Mouse (Mus musculus) embryo, embryonic 9.5 days (tissue): ENCODE results near the gene Cd47.

ENCODE experiments used
- DNase-seq: peaks from one replicate; pipeline ENCODE4 v3.0.0-alpha.2; 2017; ENCODE audit errors: extremely low spot score

The Cd47 gene

DNA sequence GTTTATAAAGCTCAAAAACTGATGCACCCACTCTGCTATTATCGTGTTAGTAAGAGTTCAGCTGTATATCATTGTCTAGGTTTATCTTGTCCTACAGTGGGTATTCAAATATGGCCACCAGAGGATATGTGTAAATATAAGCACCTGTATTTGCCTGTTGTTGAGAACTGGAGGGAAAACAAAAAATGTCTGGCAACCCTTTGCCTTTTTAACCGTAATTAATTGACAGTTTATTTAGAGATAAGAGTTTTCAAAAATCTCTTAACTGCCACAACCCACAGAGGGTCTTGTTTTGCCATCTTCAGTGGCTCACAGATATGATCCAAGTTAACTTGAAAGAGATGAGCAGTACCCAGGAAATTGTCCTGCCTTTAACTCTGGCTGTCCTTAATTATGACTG, 113.8 kb downstream of the Cd47 start:
- no peak for DNase-seq

DNA sequence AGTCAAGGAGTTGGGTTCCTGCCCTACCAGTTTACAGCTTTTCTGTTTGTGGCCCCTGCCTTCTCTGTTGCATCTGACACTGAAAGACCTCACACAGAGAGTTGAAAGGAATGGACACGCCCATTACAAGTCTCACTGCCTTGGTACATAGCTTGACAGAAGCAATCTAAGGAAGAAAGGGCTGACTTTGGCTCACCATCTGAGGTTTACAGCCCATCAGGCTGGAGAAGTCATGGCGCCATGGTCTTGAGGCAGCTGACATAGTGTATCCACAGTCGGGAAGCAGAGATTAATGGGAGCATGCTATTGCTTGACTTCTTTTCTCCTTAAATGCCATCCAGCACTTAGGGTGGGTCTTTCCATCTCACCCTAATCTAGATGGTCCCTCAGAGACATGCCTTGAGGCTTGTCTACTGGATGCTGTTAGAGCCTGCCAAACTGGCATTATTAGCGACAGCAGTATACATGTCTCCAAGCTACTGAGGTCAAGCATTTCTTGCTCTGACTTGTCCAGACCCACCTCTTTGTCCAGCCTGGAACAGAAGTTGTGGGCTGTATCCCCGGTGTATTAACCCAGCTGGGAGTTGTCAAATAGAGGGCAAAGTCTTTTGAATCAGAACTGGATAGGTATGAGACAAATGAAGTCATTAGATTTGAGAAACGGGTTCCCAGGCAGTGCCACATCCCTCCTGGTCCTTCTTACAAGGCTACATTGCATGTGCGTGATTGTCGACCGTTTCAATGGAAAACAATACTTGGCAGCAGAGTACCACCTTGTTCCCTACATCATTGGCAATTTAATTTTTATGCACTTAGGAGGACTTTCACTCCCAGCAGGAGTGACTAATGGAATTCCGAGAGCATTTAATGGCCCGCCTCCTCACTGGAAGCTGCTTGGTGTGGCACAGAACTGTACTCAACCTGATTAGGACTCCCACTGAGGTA, 115.5 kb downstream of the Cd47 start:
- DNase-seq: no peak

DNA sequence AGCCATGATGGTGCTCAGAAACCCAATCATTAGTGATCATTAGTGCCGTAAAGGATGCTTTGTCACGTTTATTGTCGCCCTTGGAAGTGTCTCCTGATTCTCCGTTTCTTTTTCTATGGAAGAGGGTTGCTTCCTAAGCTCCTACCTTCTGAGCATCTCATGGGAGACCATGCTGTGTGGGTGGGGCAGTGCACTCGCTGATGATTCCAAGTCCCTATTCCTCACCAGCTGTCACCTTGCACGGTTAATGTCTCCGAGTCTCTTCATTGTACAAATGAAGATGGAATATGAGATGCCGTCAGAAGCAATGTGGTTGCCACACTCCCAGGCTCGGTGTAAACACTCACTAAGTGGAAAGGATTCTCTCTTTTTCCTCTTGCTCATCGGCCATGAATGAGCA, 119.9 kb downstream of the Cd47 start:
- DNase-seq: no peak

DNA sequence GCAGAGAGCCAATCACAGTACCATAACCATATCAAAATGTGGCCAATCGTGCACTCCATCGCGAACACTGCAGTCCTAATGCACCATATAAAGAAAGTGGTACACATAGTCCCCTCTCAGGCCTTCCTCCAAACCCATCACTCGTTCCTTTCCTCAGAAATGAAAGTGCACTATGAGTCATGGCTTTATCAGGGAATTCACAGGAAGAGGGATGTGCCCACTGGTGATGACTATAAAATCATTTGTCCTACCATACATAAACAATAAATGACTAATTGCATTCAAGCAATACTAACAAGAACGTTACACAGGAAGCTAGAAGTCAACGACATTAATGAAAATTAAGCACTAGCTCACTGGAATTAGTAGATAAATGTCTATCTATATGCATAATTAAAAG, 121.3 kb downstream of the Cd47 start:
- DNase-seq: no peak

DNA sequence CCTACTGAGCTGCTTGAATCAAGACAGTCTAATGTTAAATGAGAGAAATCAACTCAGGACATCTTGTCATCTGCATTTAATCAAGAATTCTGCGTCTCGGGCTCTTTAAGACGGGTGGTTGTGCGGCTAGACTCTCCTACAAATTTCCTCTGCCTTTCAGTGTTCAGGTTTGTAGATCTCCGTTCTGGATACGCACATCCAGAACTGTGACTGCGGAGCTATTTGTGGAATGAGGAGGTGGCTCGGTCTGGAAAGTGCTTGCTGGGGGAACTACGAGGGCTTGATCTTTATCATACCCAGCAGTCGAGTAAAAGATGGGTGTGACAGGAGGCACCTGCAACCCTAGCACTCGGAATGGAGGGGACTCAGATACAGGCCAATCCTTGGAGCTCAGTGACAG, 121.8 kb downstream of the Cd47 start:
- no peak for DNase-seq

DNA sequence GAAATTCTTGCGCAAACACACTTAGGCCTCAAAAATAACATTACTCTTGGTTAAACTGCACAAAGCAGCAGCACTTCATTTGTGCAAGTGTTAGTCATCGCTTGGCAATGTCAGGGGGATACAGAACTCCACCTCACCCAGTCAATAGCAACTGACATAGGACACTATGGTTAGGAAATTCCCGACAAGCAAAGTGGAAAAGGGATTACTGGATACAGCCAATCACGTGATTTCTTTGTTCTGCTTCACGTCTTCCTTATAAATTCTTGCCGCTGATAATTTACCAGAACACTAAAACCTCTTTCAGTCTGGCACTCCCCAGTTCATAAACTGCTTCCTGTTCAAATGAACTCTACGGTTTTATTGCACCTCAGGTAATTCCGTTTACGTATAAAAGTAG, 123.4 kb downstream of the Cd47 start:
- DNase-seq: no peak

DNA sequence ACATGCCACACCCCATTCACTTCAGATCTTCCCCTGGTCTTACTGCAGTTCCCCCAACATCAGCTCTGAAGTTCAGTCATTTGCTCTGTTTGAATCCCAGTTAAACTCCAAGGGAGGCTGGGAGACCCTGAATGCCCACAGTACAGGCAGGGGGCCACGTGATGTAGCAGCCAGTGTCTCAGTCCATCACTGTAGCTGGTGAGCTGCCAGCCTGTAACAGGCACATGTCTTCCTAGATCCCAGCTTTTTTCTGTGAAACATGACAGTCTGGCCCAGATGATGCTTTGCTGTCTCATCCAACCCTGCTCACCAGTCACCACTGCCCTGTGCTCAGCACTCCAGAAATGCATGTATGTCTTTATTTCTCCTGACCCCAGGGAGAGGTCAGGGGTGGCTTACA, 124.6 kb downstream of the Cd47 start:
- DNase-seq: no peak

DNA sequence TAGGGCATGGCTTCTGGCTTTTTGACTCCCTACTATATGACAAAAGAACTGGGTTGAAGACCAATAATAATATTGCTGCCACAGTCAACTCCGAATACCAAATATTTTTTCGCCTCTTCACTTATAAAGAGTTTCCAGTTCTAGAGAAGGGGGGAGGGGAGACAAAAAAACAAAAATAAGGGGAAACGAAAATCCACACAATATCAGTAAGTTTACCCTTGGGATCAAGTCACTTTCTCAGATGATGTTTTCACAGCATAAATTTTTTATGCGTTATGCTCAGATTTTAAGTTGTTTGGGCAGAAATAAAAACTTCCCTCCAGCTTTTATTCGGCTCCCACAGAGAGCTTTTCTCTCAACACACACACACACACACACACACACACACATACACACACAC, 132.9 kb downstream of the Cd47 start:
- no peak for DNase-seq

DNA sequence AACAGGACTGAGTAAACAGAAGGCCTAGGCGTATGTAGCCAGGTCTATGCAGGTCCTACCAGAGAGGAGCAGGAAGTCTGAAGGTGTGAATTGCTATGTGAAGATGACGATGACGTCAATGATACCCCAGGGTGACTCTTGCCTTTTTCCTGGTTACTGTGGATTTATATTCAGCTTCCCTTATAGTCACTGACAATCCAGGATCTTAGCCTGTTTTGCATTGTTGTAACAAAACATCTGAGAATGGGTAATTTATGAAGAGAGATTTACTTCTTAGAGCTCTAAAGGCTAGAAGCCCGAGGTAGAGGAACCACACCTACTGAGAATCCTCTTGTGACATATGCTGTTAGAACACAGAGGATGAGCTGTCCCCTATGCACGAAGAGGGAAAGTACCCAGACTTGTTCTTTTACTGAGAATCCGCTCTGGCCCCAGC, 135.7 kb downstream of the Cd47 start:
- no peak for DNase-seq

DNA sequence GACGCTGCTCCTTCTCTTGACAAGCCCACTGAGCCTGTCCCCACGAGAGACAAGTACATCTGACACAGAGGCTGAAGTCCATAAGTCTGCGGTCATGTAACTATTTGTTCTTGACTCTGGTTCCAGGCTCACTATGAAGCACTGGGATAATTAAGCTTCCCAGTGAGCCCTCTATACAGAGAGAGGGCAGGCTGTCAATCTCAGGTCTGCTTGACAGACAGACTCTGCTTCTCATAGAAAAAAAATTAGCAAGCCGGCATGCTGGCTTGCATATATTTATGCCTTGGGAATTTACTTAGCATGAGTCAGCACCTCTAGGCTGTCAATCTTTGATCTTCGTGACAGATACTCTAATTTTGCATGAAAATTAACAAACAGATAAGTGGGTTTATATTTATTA, 136.5 kb downstream of the Cd47 start:
- no peak for DNase-seq

DNA sequence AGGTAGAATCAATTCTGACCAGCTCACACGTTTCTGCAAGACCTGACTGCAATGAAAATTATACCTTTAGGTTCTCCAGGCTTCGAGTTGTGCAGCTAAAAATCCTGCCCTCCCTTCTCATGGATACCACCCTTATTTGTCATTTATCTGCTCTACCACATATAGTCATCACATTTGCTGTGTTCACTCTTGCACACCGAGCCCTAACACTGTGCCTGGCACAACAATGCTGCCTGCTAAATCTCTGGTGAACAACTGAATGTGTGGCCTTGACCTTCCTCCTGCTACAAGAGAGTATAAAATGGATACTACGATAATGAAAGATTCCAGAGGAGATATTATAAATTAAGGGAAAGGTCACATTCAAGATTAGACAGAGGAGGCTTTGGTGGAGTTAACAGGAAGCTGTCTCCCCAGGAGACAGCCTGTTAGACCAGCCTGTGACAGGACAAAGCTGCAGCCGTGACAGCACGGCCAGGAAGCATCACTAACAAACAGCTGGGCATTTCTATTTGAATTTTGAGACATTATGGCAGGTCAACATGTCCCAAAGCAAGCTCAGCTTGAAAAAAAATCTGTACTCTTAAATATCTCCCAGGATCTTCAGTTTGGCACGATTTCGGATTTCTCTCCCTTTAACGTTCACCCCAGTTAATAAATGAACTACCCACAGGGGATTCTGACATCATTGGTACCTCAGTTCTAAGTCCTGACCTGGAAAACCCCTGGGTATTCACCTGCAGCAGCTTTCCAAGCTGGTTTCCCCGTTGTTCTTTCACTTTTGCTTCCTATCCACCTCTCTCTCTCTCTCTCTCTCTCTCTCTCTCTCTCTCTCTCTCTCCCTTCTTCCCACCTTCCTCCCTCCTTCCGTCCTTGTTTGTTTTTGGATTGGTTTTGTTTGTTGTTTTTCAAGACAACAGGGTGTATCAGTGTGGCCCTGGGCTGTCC, 137.2 kb downstream of the Cd47 start:
- no peak for DNase-seq

DNA sequence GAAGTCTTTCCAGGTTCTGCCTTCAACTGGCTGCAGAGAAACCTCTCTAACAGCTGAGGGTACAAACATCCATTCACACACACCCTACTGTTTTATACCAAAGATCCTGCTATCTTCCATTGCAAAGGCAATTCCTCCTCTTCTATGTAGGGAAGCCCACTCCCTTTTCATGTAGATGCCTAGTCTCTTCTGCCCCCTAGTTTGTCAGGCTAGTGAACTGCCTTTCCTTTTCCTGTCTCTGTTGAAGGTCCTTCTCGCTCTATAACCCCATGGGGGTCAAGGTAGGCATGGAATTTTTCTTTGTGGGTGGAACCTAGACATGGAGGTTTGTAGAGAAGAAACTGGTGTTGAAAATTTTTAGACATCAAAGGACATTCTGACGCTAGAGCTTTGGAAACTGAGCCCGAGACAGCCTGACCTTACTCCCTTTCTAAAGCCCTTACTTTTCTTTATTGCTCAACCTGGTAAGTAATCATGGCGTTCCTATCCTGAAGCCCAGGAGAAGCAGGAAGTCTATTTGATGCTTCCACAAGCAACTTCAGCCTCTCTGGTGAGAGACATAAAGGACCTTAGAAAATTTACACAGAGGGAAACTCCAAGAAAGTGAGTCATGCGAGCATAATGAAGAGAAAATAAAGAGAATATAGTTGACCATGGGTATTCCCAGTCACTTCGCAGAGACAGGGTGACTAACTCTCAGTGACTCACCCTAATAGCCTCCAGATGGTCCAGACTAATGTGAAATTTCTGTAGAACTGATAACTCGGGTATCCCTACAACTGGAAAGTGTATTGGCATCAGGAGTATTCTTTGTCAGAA, 138.4 kb downstream of the Cd47 start:
- no peak for DNase-seq

DNA sequence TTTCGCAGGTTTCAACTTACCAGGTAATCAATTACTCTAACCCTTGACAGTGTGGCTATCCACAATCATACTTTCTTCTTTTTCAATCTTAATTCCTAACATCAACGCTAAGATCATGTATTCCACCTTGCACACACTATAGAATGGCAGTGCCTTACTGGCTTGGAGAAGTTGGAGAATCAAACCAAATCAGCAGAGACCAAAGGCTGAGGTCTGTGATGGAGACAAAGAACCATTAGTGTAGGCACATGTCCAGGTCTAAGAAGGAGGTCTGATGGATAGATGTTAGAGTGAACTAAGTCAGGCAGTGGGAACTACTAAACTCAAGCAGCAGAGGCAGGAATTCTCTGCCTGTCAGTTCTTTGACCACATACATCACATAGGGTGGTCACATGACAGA, 139.0 kb downstream of the Cd47 start:
- no peak for DNase-seq

DNA sequence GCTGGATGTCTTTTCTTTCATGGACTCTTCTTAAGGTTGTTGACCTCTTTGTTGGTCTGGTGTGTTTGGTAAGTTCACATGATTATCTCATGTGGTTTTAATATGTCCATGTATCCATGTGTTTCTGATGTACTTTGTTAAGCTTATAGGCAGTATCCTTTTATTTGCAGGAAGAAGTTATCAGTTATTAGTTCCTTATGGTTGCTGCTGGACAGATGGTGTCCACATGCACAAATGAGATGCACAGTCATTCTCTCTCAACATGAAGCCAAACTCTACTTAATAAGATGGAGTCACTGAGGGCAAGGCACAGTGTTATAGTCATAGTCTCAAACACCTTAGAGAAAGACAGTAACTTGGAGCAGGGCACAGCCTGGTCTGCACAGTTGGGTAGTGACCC, 140.1 kb downstream of the Cd47 start:
- DNase-seq: no peak

DNA sequence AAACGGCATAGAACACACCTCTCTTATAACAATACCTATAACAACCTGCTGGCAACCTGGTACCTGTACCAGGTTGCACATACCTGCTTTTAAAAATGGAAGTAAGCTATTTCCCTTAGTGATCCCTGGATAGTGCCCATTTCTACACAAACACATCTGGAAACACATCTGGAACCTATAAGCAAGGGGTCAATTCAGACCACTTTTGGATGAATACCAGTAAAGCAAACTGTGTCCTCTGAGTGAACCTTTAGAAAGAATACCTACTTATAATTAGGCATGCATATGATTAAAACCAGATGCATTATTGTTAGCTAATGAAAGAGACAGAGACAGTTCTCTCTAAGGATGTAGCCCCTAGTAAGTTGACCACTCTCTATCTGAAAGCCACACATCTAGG, 140.7 kb downstream of the Cd47 start:
- DNase-seq: no peak

DNA sequence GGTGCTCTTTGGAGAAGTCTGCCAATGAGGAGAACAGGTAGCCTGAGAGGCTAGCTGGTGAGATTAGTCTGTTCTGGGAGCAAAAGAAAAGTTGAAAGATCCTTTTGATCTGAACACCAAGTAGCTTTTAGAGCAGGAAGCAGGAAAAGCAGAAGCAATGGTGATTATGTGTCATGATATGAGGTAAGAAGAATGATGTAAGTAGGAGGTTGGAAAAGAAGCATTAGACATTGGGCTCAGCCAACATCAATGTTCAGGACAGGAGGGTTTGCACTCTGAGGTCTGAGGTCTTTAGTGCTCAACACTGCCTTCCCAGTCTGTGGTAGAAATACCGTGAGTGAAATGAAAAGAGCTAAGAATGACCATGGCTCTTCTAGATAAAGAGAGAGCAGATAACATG, 143.4 kb downstream of the Cd47 start:
- DNase-seq: no peak

DNA sequence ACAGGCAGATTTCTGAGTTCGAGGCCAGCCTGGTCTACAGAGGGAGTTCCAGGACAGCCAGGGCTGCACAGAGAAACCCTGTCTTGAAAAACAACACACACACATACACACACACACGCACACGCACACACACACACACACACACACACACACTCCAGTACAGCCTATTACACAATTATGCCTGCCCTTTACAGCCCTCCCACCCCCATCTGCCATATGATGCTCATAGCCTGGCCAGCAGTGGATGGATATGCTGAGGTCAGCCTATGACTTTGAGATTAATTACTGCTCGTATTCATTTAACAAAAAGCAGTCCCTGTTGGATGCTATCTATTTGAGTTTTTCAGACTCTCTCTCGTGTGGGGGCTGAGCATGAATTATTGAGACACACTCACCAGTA, 144.8 kb downstream of the Cd47 start:
- DNase-seq: no peak

DNA sequence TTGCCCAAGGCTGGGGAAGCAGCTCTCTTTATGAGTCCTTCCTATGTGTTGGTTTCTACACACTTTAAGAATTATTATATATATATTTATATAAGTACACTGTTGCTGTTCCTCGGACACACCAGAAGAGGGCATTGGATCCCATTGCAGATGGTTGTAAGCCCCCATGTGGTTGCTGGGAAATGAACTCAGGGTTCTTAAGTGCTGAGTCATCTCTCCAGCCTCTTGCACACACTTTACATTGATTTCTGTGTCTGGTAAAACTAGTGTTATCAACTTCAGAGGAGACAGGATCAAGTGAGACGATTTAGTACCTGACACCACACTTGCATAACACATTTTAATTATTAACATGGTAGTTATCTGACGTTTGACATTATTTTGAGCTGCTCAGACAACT, 146.7 kb downstream of the Cd47 start:
- no peak for DNase-seq

DNA sequence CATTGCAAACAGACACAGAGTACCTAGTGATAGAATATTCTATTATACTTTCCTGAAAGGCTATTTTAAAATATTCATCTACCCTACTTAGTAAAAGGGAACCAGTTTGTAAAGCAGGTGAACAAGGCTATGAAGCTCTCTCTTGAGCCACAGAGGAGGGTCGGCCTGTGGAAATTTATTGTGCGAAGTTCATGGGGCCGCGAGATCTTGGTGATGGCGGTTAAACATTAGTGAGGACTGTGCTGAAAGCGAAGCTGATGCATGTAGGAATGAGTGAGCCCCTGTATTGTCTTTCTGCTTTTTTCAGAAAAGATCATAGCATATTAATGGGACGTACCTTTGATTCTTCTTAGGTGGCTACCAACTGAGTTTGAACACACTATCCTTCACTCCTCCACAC, 147.3 kb downstream of the Cd47 start:
- no peak for DNase-seq

DNA sequence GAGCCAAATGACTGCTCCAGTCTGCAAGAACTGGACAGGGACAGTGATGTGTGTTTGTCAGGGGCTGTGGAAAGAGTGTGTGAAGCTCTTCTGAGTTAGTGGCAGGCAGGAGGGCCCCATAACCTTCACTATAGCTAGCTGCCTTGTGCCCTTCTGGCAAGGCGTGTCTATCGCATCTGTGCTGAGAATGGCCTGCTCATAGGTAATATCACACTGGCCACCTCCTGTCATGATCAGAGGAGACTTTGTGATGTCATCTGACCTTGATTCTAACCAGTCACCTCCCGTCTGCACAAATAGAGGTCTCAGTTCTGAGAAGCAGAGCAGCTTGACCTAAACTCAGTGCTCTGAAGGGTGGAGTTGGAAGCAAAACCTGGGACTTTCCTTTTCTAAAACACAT, 148.0 kb downstream of the Cd47 start:
- no peak for DNase-seq

DNA sequence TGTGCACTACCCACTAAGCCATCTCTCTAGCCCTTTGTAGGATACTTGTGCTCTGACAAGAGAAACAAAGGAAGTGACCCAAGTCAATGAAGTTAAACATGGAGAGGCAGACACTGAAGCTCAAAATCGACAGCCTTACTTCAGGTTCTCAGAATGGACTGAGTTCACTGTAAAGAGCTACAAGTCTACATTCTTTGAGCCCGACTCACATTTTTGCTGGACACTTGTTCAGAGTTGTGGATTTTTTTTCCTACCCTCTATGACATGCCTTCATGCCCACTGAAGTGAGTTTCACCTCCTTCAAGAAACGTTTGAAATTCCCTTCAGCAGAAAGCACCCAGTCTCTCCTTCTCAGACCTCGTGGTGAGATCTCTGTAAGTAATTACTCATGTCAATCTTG, 148.9 kb downstream of the Cd47 start:
- no peak for DNase-seq

DNA sequence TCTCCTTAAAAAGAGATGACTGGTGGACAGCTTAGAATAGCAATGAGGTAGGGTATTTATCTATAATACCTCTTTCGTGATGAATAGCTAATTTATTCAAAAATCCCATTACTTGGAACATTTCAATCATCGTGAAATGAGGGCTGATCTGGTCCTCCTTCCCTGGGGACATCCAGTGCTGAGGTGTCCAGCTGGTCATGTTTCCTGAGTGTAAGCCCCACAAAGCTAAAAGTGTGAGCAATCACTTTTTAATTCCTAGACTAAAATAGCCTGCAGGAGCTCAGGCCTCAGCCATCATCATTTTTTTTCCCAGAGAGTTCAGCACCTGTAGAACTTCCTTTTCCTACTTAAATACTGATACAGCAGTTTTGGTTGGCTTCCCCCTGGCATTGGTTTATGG, 150.0 kb downstream of the Cd47 start:
- DNase-seq: no peak
